Mouse (Mus musculus): ENCODE measurements at regions not wholly inside any gene's neighbourhood (a gene's known extent, or its start where the extent isn't known, plus 50 kb on each side); places are given as distances from the start of the nearest gene placed in this dataset.

DNA sequence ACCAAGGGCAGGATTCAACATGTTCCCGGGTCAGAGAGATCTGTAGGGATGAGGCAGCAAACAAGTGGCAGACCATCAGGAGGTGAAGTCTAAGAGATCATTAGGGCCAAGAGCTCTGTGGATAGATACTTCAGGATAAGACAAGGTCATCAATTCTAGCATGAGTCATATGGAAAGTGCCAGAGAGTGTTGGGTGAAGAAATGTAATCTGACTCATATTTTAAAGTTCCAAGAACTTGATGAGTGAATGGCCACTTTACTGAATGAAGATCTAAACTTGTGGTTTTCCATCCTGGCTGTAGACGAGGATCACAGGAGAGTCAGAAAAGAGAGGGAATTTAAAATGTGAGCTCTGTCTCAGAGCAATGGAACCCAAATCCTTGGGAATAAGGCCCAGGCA is 115.6 kb downstream of the Sox9 start:
- Histone ChIP-seq H3K27ac (no peak overlapping the region), H3K4me3 (no peak overlapping the region), H3K9ac (no peak overlapping the region), H3K9me3 (no peaks in the 10 kb centered on the region), H3K36me3 (no peaks in the 10 kb centered on the region), H3K4me2 (replicated peaks) (no peak overlapping the region), H3K4me1 (no peaks in the 10 kb centered on the region), H3K27me3 (no peaks in the 10 kb centered on the region)
- 84% methylated on average over 2 of the region's 2 CpGs for WGBS
- no peak for ATAC-seq (ENCODE audit: insufficient number of reproducible peaks, insufficient read depth, low FRiP score, low TSS enrichment)

DNA sequence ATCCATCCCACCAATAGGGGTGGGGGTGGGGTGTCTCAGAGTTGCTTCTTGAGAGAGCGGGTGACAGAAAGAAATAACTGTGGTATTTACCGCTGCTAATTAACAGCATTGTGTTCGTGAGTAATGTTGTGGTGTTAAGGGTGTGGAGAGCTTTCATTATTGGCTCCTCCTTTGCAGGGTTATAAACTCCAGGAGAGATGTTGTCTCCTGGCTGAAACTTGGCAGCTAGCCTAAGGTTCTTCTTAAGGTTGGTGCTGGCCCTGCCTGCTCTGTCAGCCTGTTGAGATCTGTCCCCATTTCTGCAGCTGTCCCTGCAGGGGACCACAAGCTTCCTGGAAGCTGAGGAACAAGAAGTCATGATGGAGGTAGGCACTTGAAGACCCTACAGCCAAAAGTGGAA is 120.6 kb downstream of the Sox9 start:
- Histone ChIP-seq H3K4me2 (replicated peaks) (no peak overlapping the region), H3K27ac (no peak overlapping the region), H3K27me3 (no peaks in the 10 kb centered on the region), H3K9me3 (no peaks in the 10 kb centered on the region), H3K36me3 (no peaks in the 10 kb centered on the region), H3K4me3 (no peak overlapping the region), H3K9ac (no peak overlapping the region), H3K4me1 (no peaks in the 10 kb centered on the region)
- no peak for ATAC-seq (ENCODE audit: insufficient number of reproducible peaks, insufficient read depth, low FRiP score, low TSS enrichment)
- WGBS = 85% methylated on average over 3 of the region's 3 CpGs

DNA sequence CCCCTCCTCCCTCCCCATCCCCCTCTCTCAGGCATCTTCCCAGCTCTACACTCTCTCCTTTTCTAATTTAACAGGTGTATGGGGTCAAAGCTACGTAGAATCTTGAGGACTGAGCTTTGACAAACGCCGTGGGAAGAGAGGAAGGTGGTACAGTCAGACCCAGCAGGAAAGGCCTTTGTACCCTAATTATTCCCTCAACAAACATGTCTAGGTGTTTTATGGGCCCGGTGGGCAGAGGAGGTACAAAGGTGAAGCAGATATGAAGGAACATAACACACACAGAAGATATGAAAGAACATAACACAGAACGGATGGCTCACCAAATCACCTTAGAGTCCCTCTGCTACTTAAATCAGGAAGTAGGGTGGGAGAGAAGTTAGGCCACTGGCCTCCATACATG is 128.3 kb downstream of the Sox9 start:
- H3K9me3 ChIP-seq = no peaks in the 10 kb centered on the region
- H3K4me2 ChIP-seq (replicated peaks) = no peak overlapping the region
- no peak for ATAC-seq (ENCODE audit: insufficient number of reproducible peaks, insufficient read depth, low FRiP score, low TSS enrichment)
- WGBS = 81% methylated on average over 5 of the region's 5 CpGs
- no peak overlapping the region for H3K27ac ChIP-seq
- H3K4me3 ChIP-seq = no peak overlapping the region
- no peak overlapping the region for H3K9ac ChIP-seq
- no peaks in the 10 kb centered on the region for H3K4me1 ChIP-seq
- H3K27me3 ChIP-seq = 0 out of 2 replicates have a peak, but pooled peaks cover 2% of the 10 kb centered on the region
- H3K36me3 ChIP-seq = no peaks in the 10 kb centered on the region

- no peak overlapping the region for H3K27ac ChIP-seq
- 0 out of 2 replicates have a peak, but pooled peaks cover 2% of the 10 kb centered on the region for H3K27me3 ChIP-seq
- no peak overlapping the region for H3K4me3 ChIP-seq
- H3K9me3 ChIP-seq = no peaks in the 10 kb centered on the region
- H3K4me2 ChIP-seq (replicated peaks) = no peak overlapping the region
- no peaks in the 10 kb centered on the region for H3K36me3 ChIP-seq
- H3K4me1 ChIP-seq = no peaks in the 10 kb centered on the region
- no peak overlapping the region for H3K9ac ChIP-seq
- 81% methylated on average over 3 of the region's 3 CpGs for WGBS
- no peak for ATAC-seq (ENCODE audit: insufficient number of reproducible peaks, insufficient read depth, low FRiP score, low TSS enrichment)
These were observed 130.9 kb downstream of the Sox9 start for GRCm38 (mm10) chr11:112912875-112913274.

GRCm38 (mm10) chr11:112916923-112917322 is 134.9 kb downstream of the Sox9 start:
- WGBS = 85% methylated on average over 1 of the region's 1 CpGs
- Histone ChIP-seq H3K4me3 (no peak overlapping the region), H3K9ac (no peak overlapping the region), H3K4me2 (replicated peaks) (no peak overlapping the region), H3K27me3 (0 out of 2 replicates have a peak, but pooled peaks cover 2% of the 10 kb centered on the region), H3K27ac (no peak overlapping the region), H3K36me3 (no peaks in the 10 kb centered on the region), H3K4me1 (no peaks in the 10 kb centered on the region), H3K9me3 (no peaks in the 10 kb centered on the region)
- no peak for ATAC-seq (ENCODE audit: insufficient number of reproducible peaks, insufficient read depth, low FRiP score, low TSS enrichment)

DNA sequence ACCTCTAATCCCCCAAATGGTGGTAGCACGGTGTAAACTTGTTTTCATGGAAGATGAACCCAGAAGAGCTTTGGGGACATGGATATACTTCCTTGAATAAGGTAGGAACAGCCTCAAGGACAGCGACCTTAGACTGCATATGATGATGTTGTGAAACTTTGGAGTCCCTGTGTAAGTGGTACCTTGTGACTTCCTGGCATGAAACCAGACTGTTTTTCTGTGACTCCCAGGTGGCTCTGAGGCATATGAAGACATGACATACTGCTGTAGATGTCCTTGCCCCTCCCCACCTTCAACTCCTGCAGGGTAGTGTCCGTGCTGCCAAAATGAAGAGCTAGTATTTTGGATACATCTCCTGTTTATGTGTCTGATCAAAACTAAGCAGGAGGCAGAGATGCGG is 138.1 kb downstream of the Sox9 start:
- no peak overlapping the region for H3K4me2 ChIP-seq (replicated peaks)
- H3K4me1 ChIP-seq = 0 out of 2 replicates have a peak, but pooled peaks cover 4% of the 10 kb centered on the region
- H3K9me3 ChIP-seq = no peaks in the 10 kb centered on the region
- no peak overlapping the region for H3K9ac ChIP-seq
- H3K27ac ChIP-seq = no peak overlapping the region
- no peak overlapping the region for H3K4me3 ChIP-seq
- H3K27me3 ChIP-seq = no peaks in the 10 kb centered on the region
- ATAC-seq (ENCODE audit: insufficient number of reproducible peaks, insufficient read depth, low FRiP score, low TSS enrichment) = no peak
- WGBS = 83% methylated on average over 4 of the region's 4 CpGs
- no peaks in the 10 kb centered on the region for H3K36me3 ChIP-seq

- Histone ChIP-seq H3K4me3 (no peak overlapping the region), H3K27me3 (peaks cover 3% of the 10 kb centered on the region; the same call in 1 of the 2 replicates), H3K36me3 (no peaks in the 10 kb centered on the region), H3K4me2 (replicated peaks) (no peak overlapping the region), H3K4me1 (0 out of 2 replicates have a peak, but pooled peaks cover 4% of the 10 kb centered on the region), H3K9me3 (no peaks in the 10 kb centered on the region), H3K9ac (no peak overlapping the region), H3K27ac (no peak overlapping the region)
- WGBS = 63% methylated on average over 1 of the region's 1 CpGs
- no peak for ATAC-seq (ENCODE audit: insufficient number of reproducible peaks, insufficient read depth, low FRiP score, low TSS enrichment)
These were observed 142.6 kb downstream of the Sox9 start for GRCm38 (mm10) chr11:112924577-112924976.

DNA sequence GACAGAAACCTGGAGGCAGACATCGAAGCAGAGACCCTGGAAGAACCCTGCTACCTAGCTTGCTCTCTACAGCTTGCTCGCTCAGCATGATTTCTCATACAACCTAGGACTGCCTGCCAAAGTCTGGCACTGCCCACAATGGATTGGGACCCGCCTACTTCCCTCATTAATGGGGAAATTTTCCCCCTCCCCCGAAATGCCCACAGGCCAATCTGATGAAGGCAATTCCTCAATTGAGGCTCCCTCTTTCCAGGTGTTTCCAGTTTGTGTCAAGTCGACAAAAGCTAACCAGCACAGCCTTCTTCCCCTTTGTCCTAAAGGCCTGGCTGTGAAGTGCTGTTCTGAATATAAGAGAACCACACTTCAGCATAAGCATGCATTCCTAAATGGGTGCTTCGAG is 143.1 kb downstream of the Sox9 start:
- Histone ChIP-seq H3K9ac (no peak overlapping the region), H3K27ac (no peak overlapping the region), H3K36me3 (no peaks in the 10 kb centered on the region), H3K4me2 (replicated peaks) (no peak overlapping the region), H3K4me1 (0 out of 2 replicates have a peak, but pooled peaks cover 4% of the 10 kb centered on the region), H3K9me3 (no peaks in the 10 kb centered on the region), H3K4me3 (no peak overlapping the region), H3K27me3 (peaks cover 3% of the 10 kb centered on the region; the same call in 1 of the 2 replicates)
- ATAC-seq (ENCODE audit: insufficient number of reproducible peaks, insufficient read depth, low FRiP score, low TSS enrichment) = no peak
- 50% methylated on average over 6 of the region's 6 CpGs for WGBS

DNA sequence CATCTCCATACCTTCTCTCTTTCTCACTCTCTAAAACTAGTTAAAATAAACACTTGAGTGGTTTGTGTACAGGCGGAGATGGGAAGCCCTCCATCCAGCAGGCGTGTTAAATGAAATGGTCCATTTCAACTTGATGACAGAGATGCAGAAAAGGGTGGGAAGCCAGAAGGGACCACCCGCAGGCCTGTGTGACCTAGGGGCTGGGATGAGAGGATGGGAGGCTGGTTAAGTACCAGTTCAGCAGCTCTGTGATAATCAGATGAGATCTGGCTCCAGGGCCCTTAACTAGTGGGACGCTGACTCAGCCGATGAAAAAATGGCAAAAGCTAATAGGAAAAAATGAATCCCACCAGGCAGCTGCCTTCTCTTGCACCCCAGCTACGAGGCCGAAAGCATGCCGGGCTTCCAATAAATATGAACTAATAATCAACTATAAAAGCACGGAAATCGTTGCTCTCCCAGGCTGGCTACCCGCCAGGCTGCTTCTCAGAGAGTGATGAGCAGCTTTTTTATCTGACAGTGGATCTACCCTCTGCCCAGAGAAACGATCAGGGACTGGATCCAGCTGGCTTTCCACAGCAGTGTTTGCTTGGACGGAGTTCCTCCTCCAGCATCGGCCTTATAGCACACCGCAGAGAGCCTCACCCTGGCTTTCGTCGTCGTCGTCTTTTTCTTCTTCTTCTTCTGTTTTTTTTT is 144.5 kb downstream of the Sox9 start:
- Histone ChIP-seq H3K4me1 (0 out of 2 replicates have a peak, but pooled peaks cover 4% of the 10 kb centered on the region), H3K36me3 (no peaks in the 10 kb centered on the region), H3K27ac (no peak overlapping the region), H3K27me3 (peaks cover 3% of the 10 kb centered on the region; the same call in 1 of the 2 replicates), H3K4me3 (no peak overlapping the region), H3K9me3 (no peaks in the 10 kb centered on the region), H3K9ac (no peak overlapping the region), H3K4me2 (replicated peaks) (no peak overlapping the region)
- 76% methylated on average over 19 of the region's 19 CpGs for WGBS
- ATAC-seq (ENCODE audit: insufficient number of reproducible peaks, insufficient read depth, low FRiP score, low TSS enrichment) = no peak

- H3K27me3 ChIP-seq = peaks cover 3% of the 10 kb centered on the region; the same call in 1 of the 2 replicates
- ATAC-seq (ENCODE audit: insufficient number of reproducible peaks, insufficient read depth, low FRiP score, low TSS enrichment) = no peak
- H3K4me3 ChIP-seq = no peak overlapping the region
- no peak overlapping the region for H3K27ac ChIP-seq
- no peaks in the 10 kb centered on the region for H3K4me1 ChIP-seq
- H3K9ac ChIP-seq = no peak overlapping the region
- whole genome bisulfite sequencing = 67% methylated on average over 10 of the region's 10 CpGs
- no peaks in the 10 kb centered on the region for H3K9me3 ChIP-seq
- no peak overlapping the region for H3K4me2 ChIP-seq (replicated peaks)
- no peaks in the 10 kb centered on the region for H3K36me3 ChIP-seq
These were observed 148.3 kb downstream of the Sox9 start for GRCm38 (mm10) chr11:112930186-112930808.

DNA sequence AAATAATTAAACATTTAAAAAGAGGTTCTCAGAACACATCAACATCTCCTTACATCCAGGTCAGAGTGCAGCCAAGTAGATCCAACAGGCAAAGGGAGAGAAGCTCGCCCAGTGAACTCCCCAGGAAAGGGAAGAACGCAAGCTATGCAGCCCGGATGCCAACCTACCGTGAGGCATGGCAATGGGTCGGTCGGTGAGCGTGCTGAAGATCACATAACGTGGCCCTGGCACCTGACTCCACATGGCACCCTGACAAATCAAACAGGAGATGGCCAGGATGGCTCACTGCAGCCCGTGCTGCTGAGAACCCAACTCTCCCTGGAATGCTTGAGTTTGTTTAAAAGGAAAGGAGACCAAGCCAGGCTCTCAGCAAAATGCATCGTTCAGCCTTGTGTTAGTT is 156.0 kb downstream of the Sox9 start:
- WGBS = 85% methylated on average over 10 of the region's 10 CpGs
- H3K27ac ChIP-seq = no peak overlapping the region
- no peak overlapping the region for H3K9ac ChIP-seq
- H3K4me1 ChIP-seq = no peaks in the 10 kb centered on the region
- H3K4me2 ChIP-seq (replicated peaks) = no peak overlapping the region
- no peak for ATAC-seq (ENCODE audit: insufficient number of reproducible peaks, insufficient read depth, low FRiP score, low TSS enrichment)
- H3K9me3 ChIP-seq = no peaks in the 10 kb centered on the region
- no peaks in the 10 kb centered on the region for H3K27me3 ChIP-seq
- no peak overlapping the region for H3K4me3 ChIP-seq
- H3K36me3 ChIP-seq = no peaks in the 10 kb centered on the region

GRCm38 (mm10) chr11:112951421-112951820 is 169.4 kb downstream of the Sox9 start:
- H3K27ac ChIP-seq = no peak overlapping the region
- WGBS = 76% methylated on average over 4 of the region's 4 CpGs
- no peaks in the 10 kb centered on the region for H3K36me3 ChIP-seq
- H3K27me3 ChIP-seq = no peaks in the 10 kb centered on the region
- H3K9ac ChIP-seq = no peak overlapping the region
- H3K4me1 ChIP-seq = peaks cover 8% of the 10 kb centered on the region; the same call in 1 of the 2 replicates
- H3K9me3 ChIP-seq = no peaks in the 10 kb centered on the region
- ATAC-seq (ENCODE audit: insufficient number of reproducible peaks, insufficient read depth, low FRiP score, low TSS enrichment) = no peak
- H3K4me3 ChIP-seq = no peak overlapping the region
- no peak overlapping the region for H3K4me2 ChIP-seq (replicated peaks)
